21 mouse cellular contexts compared by ENCODE assay signal in genomic region chr13:96220763-96221162, GRCm38 (mm10).
DNase-seq lines count a peak whose midpoint lies in the region; ATAC-seq lines count a peak whose summit lies in the region.
"Had no signal": no experiment of that assay in that cellular context is flagged by ENCODE, and none has a peak within 500 bp of the region (broad histone marks: within the 10 kb centered on the region; RNA-seq: fewer than 3 reads in every experiment).

No protein-coding gene starts in this region.

- peak; percentile 76 for ATAC-seq in frontal cortex, adult (ENCODE audit: low TSS enrichment)
- ATAC-seq: activated CD4-positive, CD25-positive, alpha-beta regulatory T cell, adult 4 months; CD4-positive, CD25-positive, alpha-beta regulatory T cell, adult 4 months; forebrain, embryonic 13.5 days; forebrain, embryonic 15.5 days; Patski had no signal

- DNase-seq in frontal cortex, postnatal 14 days (ENCODE audit: low spot score in 2 of 2) = no peak
- DNase-seq in right cerebral cortex, adult 18-20 months = peak; percentile 7
- no peak for DNase-seq in right cerebral cortex, postnatal 36 days (ENCODE audit: low spot score in 2 of 2)
- DNase-seq in right cerebral cortex, postnatal 25 days = peak; percentile 3
- DNase-seq in right cerebral cortex, postnatal 4 days = no peak
- DNase-seq in cerebellum, adult 18-20 months = no peak
- DNase-seq: adrenal gland, adult 8-10 months; adrenal gland, postnatal 14 days; adrenal gland, postnatal 36 days; B cell, adult 2 months; cerebellum, adult 11 months; cerebellum, adult 2 months; cerebellum, adult 9-10 months; cerebellum, postnatal 10 days; cerebellum, postnatal 25 days had no signal

Comparison
In these comparisons a context has a peak if more than half of its experiments do, and no peak if none do; other contexts are left out.
1. DNase-seq: peak in right cerebral cortex, adult 18-20 months (single experiment) and right cerebral cortex, postnatal 25 days (single experiment); none in frontal cortex, postnatal 14 days (0 of 2), right cerebral cortex, postnatal 36 days (0 of 2), right cerebral cortex, postnatal 4 days (single experiment) and cerebellum, adult 18-20 months (0 of 2).